Mouse (Mus musculus) embryo, embryonic 10.5 days (tissue): ENCODE measurements around the gene Krt23.

Experiments used
- DNase-seq: peaks from one replicate; pipeline ENCODE4 v3.0.0-alpha.2; 2015; ENCODE audit warnings: low spot score

The Krt23 gene

GRCm38 (mm10) chr11:99492733-99493573, at the start of gene Krt23:
TSS of gene Krt23 (minus strand) at chr11:99493137.
- no peak for DNase-seq

GRCm38 (mm10) chr11:99539721-99540120, 46.8 kb upstream of the Krt23 start:
- no peak for DNase-seq

- no peak for DNase-seq
Measured at GRCm38 (mm10) chr11:99521288-99521860, 28.4 kb upstream of the Krt23 start, which contains the start of gene Krt39. TSS of gene Krt39 (minus strand) at chr11:99521338.

GRCm38 (mm10) chr11:99514098-99514497, 21.2 kb upstream of the Krt23 start:
- no peak for DNase-seq

GRCm38 (mm10) chr11:99500095-99500805, 7.3 kb upstream of the Krt23 start:
- no peak for DNase-seq

GRCm38 (mm10) chr11:99496460-99496859, 3.5 kb upstream of the Krt23 start:
- DNase-seq: no peak

GRCm38 (mm10) chr11:99494741-99495140, 1.8 kb upstream of the Krt23 start:
- no peak for DNase-seq

GRCm38 (mm10) chr11:99493574-99493850, 575 bp upstream of the Krt23 start:
- DNase-seq: no peak

GRCm38 (mm10) chr11:99491040-99491439, 1.9 kb downstream of the Krt23 start:
- DNase-seq: no peak

- DNase-seq: no peak
Measured at GRCm38 (mm10) chr11:99490624-99491023, 2.3 kb downstream of the Krt23 start.

GRCm38 (mm10) chr11:99489233-99489632, 3.7 kb downstream of the Krt23 start:
- peak; percentile 13 for DNase-seq

GRCm38 (mm10) chr11:99474981-99475380, 18.0 kb downstream of the Krt23 start:
- no peak for DNase-seq

- DNase-seq: no peak
Measured at GRCm38 (mm10) chr11:99473433-99473832, 19.5 kb downstream of the Krt23 start.

GRCm38 (mm10) chr11:99472405-99472804, 20.5 kb downstream of the Krt23 start:
- no peak for DNase-seq

GRCm38 (mm10) chr11:99471946-99472345, 21.0 kb downstream of the Krt23 start:
- no peak for DNase-seq

GRCm38 (mm10) chr11:99469228-99469627, 23.7 kb downstream of the Krt23 start:
- no peak for DNase-seq

- no peak for DNase-seq
Measured at GRCm38 (mm10) chr11:99468566-99468965, 24.4 kb downstream of the Krt23 start.

GRCm38 (mm10) chr11:99466316-99466715, 26.6 kb downstream of the Krt23 start:
- peak; percentile 46 for DNase-seq

GRCm38 (mm10) chr11:99464836-99465235, 28.1 kb downstream of the Krt23 start:
- peak; percentile 92 for DNase-seq

GRCm38 (mm10) chr11:99463155-99463554, 29.8 kb downstream of the Krt23 start:
- peak; percentile 89 for DNase-seq

- DNase-seq: no peak
Measured at GRCm38 (mm10) chr11:99461736-99462135, 31.2 kb downstream of the Krt23 start.

- DNase-seq: no peak
Measured at GRCm38 (mm10) chr11:99458887-99459286, 34.0 kb downstream of the Krt23 start.

GRCm38 (mm10) chr11:99454759-99455158, 38.2 kb downstream of the Krt23 start:
- DNase-seq: no peak
